Mouse (Mus musculus) MN1 (cell line): ENCODE data around the gene Ccnl1.
A peak's percentile ranks its signal among the peaks of the same experiment; 100 is the strongest.

Experiments used
- DNase-seq: peaks from one replicate; pipeline ENCODE4 v3.0.0-alpha.2; 2016; ENCODE audit warnings: low spot score

Ccnl1 gene

GRCm38 (mm10) chr3:65925058-65925740 is 32.9 kb downstream of the Ccnl1 start:
- no peak for DNase-seq

GRCm38 (mm10) chr3:65922420-65922819 is 35.6 kb downstream of the Ccnl1 start:
- peak; percentile 80 for DNase-seq

GRCm38 (mm10) chr3:65921671-65922070 is 36.4 kb downstream of the Ccnl1 start:
- DNase-seq = no peak

- no peak for DNase-seq
Measured at GRCm38 (mm10) chr3:65919016-65919415, 39.0 kb downstream of the Ccnl1 start.

- DNase-seq = no peak
Measured at GRCm38 (mm10) chr3:65912928-65913327, 45.1 kb downstream of the Ccnl1 start.

- no peak for DNase-seq
Measured at GRCm38 (mm10) chr3:65912217-65912616, 45.8 kb downstream of the Ccnl1 start.

- no peak for DNase-seq
Measured at GRCm38 (mm10) chr3:65911265-65911664, 46.8 kb downstream of the Ccnl1 start.

GRCm38 (mm10) chr3:65909454-65909853 is 48.6 kb downstream of the Ccnl1 start:
- DNase-seq = no peak

GRCm38 (mm10) chr3:65907536-65907935 is 50.5 kb downstream of the Ccnl1 start:
- DNase-seq = no peak

- peak; percentile 51 for DNase-seq
Measured at GRCm38 (mm10) chr3:65905281-65906169, 52.5 kb downstream of the Ccnl1 start.

GRCm38 (mm10) chr3:65904711-65905110 is 53.3 kb downstream of the Ccnl1 start:
- DNase-seq = peak; percentile 88

GRCm38 (mm10) chr3:65904106-65904505 is 53.9 kb downstream of the Ccnl1 start:
- no peak for DNase-seq

GRCm38 (mm10) chr3:65898598-65899278 is 59.3 kb downstream of the Ccnl1 start:
- DNase-seq = peak; percentile 61

- peak; percentile 46 for DNase-seq
Measured at GRCm38 (mm10) chr3:65897233-65897993, 60.6 kb downstream of the Ccnl1 start.
